Mouse (Mus musculus) ES-CJ7 (cell line): ENCODE results near the gene Cct3.
"Not testable (repeated sequence)": the region's sequence is repeated elsewhere in the genome, so short reads cannot be mapped to it uniquely, and the experiment has no call there.

Experiments
- DNase-seq: peaks from one replicate; pipeline ENCODE4 v3.0.0; 2011; ENCODE audit warnings: low read depth, low spot score

Gene Cct3

GRCm38 (mm10) chr3:88296561-88297318 is at the start of gene Cct3, which contains the start of gene Tsacc:
Cct3 (plus strand) TSS chr3:88297116.
Tsacc (minus strand) TSS chr3:88296999.
- DNase-seq = peak; percentile 100

GRCm38 (mm10) chr3:88247666-88248065 is 49.2 kb upstream of the Cct3 start:
- peak; percentile 72 for DNase-seq

- no peak for DNase-seq
Measured at GRCm38 (mm10) chr3:88248406-88248805, 48.5 kb upstream of the Cct3 start.

- DNase-seq = no peak
Measured at GRCm38 (mm10) chr3:88252739-88253138, 44.2 kb upstream of the Cct3 start.

- DNase-seq = no peak
Measured at GRCm38 (mm10) chr3:88254268-88254926, 42.5 kb upstream of the Cct3 start, which contains the start of gene Rhbg. Rhbg (minus strand) TSS chr3:88254709.

GRCm38 (mm10) chr3:88255950-88256349 is 41.0 kb upstream of the Cct3 start:
- no peak for DNase-seq

GRCm38 (mm10) chr3:88256382-88256781 is 40.5 kb upstream of the Cct3 start:
- no peak for DNase-seq

- DNase-seq = no peak
Measured at GRCm38 (mm10) chr3:88262346-88262745, 34.6 kb upstream of the Cct3 start.

- not testable (repeated sequence) for DNase-seq
Measured at GRCm38 (mm10) chr3:88268014-88268413, 28.9 kb upstream of the Cct3 start.

- DNase-seq = no peak
Measured at GRCm38 (mm10) chr3:88268991-88269390, 27.9 kb upstream of the Cct3 start.

- not testable (repeated sequence) for DNase-seq
Measured at GRCm38 (mm10) chr3:88271298-88271697, 25.6 kb upstream of the Cct3 start.

GRCm38 (mm10) chr3:88271859-88272258 is 25.1 kb upstream of the Cct3 start:
- no peak for DNase-seq

- DNase-seq = peak; percentile 75
Measured at GRCm38 (mm10) chr3:88274002-88274401, 22.9 kb upstream of the Cct3 start.

- no peak for DNase-seq
Measured at GRCm38 (mm10) chr3:88276121-88276520, 20.8 kb upstream of the Cct3 start.

GRCm38 (mm10) chr3:88276529-88277143 is 20.3 kb upstream of the Cct3 start:
- peak; percentile 95 for DNase-seq

GRCm38 (mm10) chr3:88280035-88280434 is 16.9 kb upstream of the Cct3 start:
- DNase-seq = peak; percentile 67

- DNase-seq = peak; percentile 96
Measured at GRCm38 (mm10) chr3:88281141-88281916, 15.6 kb upstream of the Cct3 start.

GRCm38 (mm10) chr3:88284815-88285564 is 11.9 kb upstream of the Cct3 start:
- DNase-seq = peak; percentile 55

GRCm38 (mm10) chr3:88285565-88285895 is 11.4 kb upstream of the Cct3 start:
- DNase-seq = not testable (repeated sequence)

GRCm38 (mm10) chr3:88287110-88287509 is 9.8 kb upstream of the Cct3 start, which contains the start of gene Gm38392:
Gm38392 (minus strand) TSS chr3:88287210.
- no peak for DNase-seq

GRCm38 (mm10) chr3:88288133-88288713 is 8.7 kb upstream of the Cct3 start:
- DNase-seq = peak; percentile 73
